13 mouse cellular contexts compared by ENCODE assay signal in the genomic region with DNA sequence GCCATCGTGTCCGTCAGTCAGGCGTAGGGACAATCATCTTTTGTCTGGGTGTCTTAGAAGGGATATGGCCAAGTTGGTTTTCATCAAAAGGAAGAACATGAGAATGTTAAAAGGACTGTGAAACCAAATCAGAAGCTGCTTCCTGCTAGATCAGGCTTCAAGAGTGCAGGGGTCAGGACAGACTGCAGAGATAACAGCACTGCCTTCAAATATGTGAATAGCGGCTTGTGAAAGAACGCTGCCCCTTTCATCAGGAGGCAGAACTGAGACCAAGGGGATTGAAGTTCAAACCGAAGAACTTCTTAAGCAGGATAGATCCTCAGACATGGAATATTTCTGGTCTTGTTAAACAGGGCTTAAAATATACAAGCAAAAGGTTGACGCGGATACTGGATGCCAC. TPM values are rescaled to one million over a fixed set of nuclear protein-coding genes. Genes with fewer than 3 reads are reported as not detected.
"Had no signal": no experiment of that assay in that cellular context is flagged by ENCODE, and none has a peak within 500 bp of the region (broad histone marks: within the 10 kb centered on the region; RNA-seq: fewer than 3 reads in every experiment).

No protein-coding gene starts in this region.

- DNase-seq: retina, postnatal 1 day; right cerebral cortex, adult 18-20 months; right cerebral cortex, postnatal 14 days; right cerebral cortex, postnatal 25 days; right cerebral cortex, postnatal 4 days; spleen, adult 18-20 months; thymus, adult 18-20 months; thymus, adult 2 months; thymus, postnatal 14 days; thymus, postnatal 25 days; thymus, postnatal 36 days; thymus, postnatal 4 days had no signal

RNA-seq across cellular contexts. Expression of gene Ddah1, which starts 2.0 kb away (rescaled TPM):
- total RNA-seq: neutrophil, adult 5-6 weeks had no signal
